Mouse (Mus musculus): Measurements from ENCODE around the gene Lemd1. TPM values are rescaled to one million over a fixed set of nuclear protein-coding genes. Genes with fewer than 3 reads are reported as not detected.

Lemd1 gene
- polyA plus RNA-seq, 2 experiments, result not detected

GRCm38 (mm10) chr1:132196337-132196736, 5.1 kb downstream of the Lemd1 start:
- TF ChIP-seq CTCF (IDR thresholded peaks at IDR 0.05; ENCODE audit: low read depth), result no peak
- no peak for TF ChIP-seq EP300 (IDR thresholded peaks at IDR 0.05; ENCODE audit: low read depth)
- WGBS (ENCODE audit: insufficient replicate concordance), result 35% methylated on average over 7 of the region's 7 CpGs
- DNase-seq (ENCODE audit: low read depth in 3 of 3, low spot score in 3 of 3) (no peak), ATAC-seq (ENCODE audit: insufficient read depth) (no peak)
- Histone ChIP-seq H3K27ac (no peak overlapping the region), H3K4me2 (ENCODE audit: low read depth) (no peak overlapping the region), H3K9ac (replicated peaks) (no peak overlapping the region), H3K27me3 (ENCODE audit: control insufficient read depth, insufficient read depth, low read length) (peaks cover 45% of the 10 kb centered on the region), H3K4me3 (ENCODE audit: insufficient read depth in 1 of 2, low read depth in 2 of 2, low read length in 2 of 2) (no peak overlapping the region), H3K9me3 (ENCODE audit: control insufficient read depth, low read length) (no peaks in the 10 kb centered on the region), H3K4me1 (replicated peaks; ENCODE audit: control insufficient read depth in 2 of 2, insufficient read depth in 2 of 2, low read length in 1 of 2) (no peaks in the 10 kb centered on the region), H3K36me3 (replicated peaks; ENCODE audit: control insufficient read depth, insufficient read depth, low read depth) (no peaks in the 10 kb centered on the region)

- 16% methylated on average over 9 of the region's 9 CpGs for WGBS (ENCODE audit: insufficient replicate concordance)
- Histone ChIP-seq H3K27me3 (ENCODE audit: control insufficient read depth, insufficient read depth, low read length) (peaks cover 33% of the 10 kb centered on the region), H3K9ac (replicated peaks) (no peak overlapping the region), H3K4me2 (ENCODE audit: low read depth) (no peak overlapping the region), H3K4me3 (ENCODE audit: insufficient read depth in 1 of 2, low read depth in 2 of 2, low read length in 2 of 2) (no peak overlapping the region), H3K36me3 (replicated peaks; ENCODE audit: control insufficient read depth, insufficient read depth, low read depth) (no peaks in the 10 kb centered on the region), H3K4me1 (replicated peaks; ENCODE audit: control insufficient read depth in 2 of 2, insufficient read depth in 2 of 2, low read length in 1 of 2) (no peaks in the 10 kb centered on the region), H3K27ac (no peak overlapping the region), H3K9me3 (ENCODE audit: control insufficient read depth, low read length) (no peaks in the 10 kb centered on the region)
- no peak for TF ChIP-seq CTCF (IDR thresholded peaks at IDR 0.05; ENCODE audit: low read depth)
- TF ChIP-seq EP300 (IDR thresholded peaks at IDR 0.05; ENCODE audit: low read depth), result no peak
- ATAC-seq (ENCODE audit: insufficient read depth), result no peak
- DNase-seq (ENCODE audit: low read depth in 3 of 3, low spot score in 3 of 3), result no peak
These were observed 6.4 kb downstream of the Lemd1 start for GRCm38 (mm10) chr1:132197666-132198065.

DNA sequence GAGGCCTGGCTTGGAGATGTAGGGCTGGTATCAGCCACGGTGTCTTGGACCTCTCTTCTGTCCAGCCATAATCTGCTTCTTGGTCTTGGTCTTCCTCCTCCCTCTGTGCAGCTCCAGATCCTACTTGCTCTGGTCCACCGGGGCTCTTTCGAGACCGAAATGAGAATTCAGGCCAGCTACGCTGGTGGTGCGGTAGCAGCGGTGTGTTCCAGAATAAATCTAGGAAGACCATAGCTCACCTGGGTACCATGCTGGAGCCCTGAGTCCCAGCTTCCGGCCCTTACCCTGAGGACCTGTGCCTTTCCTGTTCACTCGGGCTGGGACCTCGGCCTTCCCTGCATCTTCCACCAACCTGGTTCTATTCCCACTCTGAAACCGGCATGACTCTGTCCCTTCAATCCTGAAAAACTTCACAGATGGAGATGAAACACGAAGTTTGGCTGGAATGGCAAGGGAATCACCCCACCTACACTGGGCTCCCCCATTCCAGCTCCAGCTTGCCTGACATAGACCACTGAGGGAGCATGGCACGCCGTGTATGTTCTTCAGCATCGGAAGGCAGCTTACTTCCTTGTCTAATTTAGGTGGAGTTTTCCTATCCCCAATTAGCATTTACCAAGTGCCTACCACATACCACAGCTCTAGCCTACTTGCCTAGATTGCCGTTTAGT, 7.3 kb downstream of the Lemd1 start:
- ATAC-seq (ENCODE audit: insufficient read depth) (no peak), DNase-seq (ENCODE audit: low read depth in 3 of 3, low spot score in 3 of 3) (no peak)
- Histone ChIP-seq H3K9me3 (ENCODE audit: control insufficient read depth, low read length) (no peaks in the 10 kb centered on the region), H3K27ac (no peak overlapping the region), H3K4me2 (ENCODE audit: low read depth) (no peak overlapping the region), H3K27me3 (ENCODE audit: control insufficient read depth, insufficient read depth, low read length) (peaks cover 25% of the 10 kb centered on the region), H3K4me1 (replicated peaks; ENCODE audit: control insufficient read depth in 2 of 2, insufficient read depth in 2 of 2, low read length in 1 of 2) (no peaks in the 10 kb centered on the region), H3K4me3 (ENCODE audit: insufficient read depth in 1 of 2, low read depth in 2 of 2, low read length in 2 of 2) (no peak overlapping the region), H3K36me3 (replicated peaks; ENCODE audit: control insufficient read depth, insufficient read depth, low read depth) (no peaks in the 10 kb centered on the region), H3K9ac (replicated peaks) (no peak overlapping the region)
- 67% methylated on average over 16 of the region's 16 CpGs for WGBS (ENCODE audit: insufficient replicate concordance)
- TF ChIP-seq EP300 (IDR thresholded peaks at IDR 0.05; ENCODE audit: low read depth) (no peak), CTCF (IDR thresholded peaks at IDR 0.05; ENCODE audit: low read depth) (no peak)

DNA sequence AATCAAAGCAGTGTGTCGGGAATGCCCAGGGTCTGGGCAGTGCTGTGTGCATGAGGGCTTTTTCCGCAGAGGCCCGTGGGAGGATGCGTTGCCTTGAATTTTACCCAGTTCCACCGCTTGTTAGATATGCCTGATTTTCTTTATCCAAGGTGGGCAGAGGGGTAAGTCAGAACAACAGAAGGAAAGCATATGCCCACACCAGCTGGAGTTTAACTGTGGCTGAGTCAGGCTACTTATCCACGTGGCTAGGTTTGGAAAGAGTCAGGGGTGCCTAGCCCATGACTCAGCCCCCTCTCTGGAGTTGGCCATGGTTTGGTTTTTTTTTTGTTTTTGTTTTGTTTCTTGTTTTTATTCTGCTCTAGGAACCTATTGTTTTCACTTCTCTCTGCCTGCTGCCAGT, 8.0 kb downstream of the Lemd1 start:
- no peak overlapping the region for H3K4me2 ChIP-seq (ENCODE audit: low read depth)
- DNase-seq (ENCODE audit: low read depth in 3 of 3, low spot score in 3 of 3) (no peak), ATAC-seq (ENCODE audit: insufficient read depth) (no peak)
- no peak overlapping the region for H3K27ac ChIP-seq
- H3K27me3 ChIP-seq (ENCODE audit: control insufficient read depth, insufficient read depth, low read length), result peaks cover 20% of the 10 kb centered on the region
- no peaks in the 10 kb centered on the region for H3K9me3 ChIP-seq (ENCODE audit: control insufficient read depth, low read length)
- H3K4me3 ChIP-seq (ENCODE audit: insufficient read depth in 1 of 2, low read depth in 2 of 2, low read length in 2 of 2), result no peak overlapping the region
- H3K9ac ChIP-seq (replicated peaks), result no peak overlapping the region
- H3K36me3 ChIP-seq (replicated peaks; ENCODE audit: control insufficient read depth, insufficient read depth, low read depth), result no peaks in the 10 kb centered on the region
- no peaks in the 10 kb centered on the region for H3K4me1 ChIP-seq (replicated peaks; ENCODE audit: control insufficient read depth in 2 of 2, insufficient read depth in 2 of 2, low read length in 1 of 2)
- TF ChIP-seq CTCF (IDR thresholded peaks at IDR 0.05; ENCODE audit: low read depth) (no peak), EP300 (IDR thresholded peaks at IDR 0.05; ENCODE audit: low read depth) (no peak)
- 54% methylated on average over 6 of the region's 6 CpGs for WGBS (ENCODE audit: insufficient replicate concordance)

DNA sequence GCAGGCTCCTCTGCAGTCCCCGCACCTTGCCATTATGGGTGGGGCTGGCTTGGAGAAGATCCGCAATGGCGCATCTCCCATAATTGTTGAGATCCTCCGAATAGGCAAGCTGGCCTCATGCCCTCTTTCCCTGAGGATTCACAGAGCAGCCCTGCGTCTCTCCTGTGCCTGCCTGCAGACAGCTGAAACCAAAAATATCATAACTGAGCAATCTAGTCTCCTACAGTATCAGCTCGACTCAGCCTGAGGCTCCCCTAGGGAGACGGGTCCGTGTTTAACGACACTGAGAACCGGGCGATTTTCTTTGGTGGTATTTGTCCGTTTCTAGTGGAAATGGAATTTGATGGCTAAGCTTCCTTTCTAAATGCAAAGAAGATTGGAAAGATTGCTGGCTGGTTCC, 8.7 kb downstream of the Lemd1 start:
- no peak overlapping the region for H3K4me2 ChIP-seq (ENCODE audit: low read depth)
- no peak for TF ChIP-seq EP300 (IDR thresholded peaks at IDR 0.05; ENCODE audit: low read depth)
- TF ChIP-seq CTCF (IDR thresholded peaks at IDR 0.05; ENCODE audit: low read depth), result no peak
- no peak overlapping the region for H3K27ac ChIP-seq
- no peak overlapping the region for H3K4me3 ChIP-seq (ENCODE audit: insufficient read depth in 1 of 2, low read depth in 2 of 2, low read length in 2 of 2)
- WGBS (ENCODE audit: insufficient replicate concordance), result 12% methylated on average over 12 of the region's 12 CpGs
- ATAC-seq (ENCODE audit: insufficient read depth) (no peak), DNase-seq (ENCODE audit: low read depth in 3 of 3, low spot score in 3 of 3) (no peak)
- no peaks in the 10 kb centered on the region for H3K36me3 ChIP-seq (replicated peaks; ENCODE audit: control insufficient read depth, insufficient read depth, low read depth)
- H3K4me1 ChIP-seq (replicated peaks; ENCODE audit: control insufficient read depth in 2 of 2, insufficient read depth in 2 of 2, low read length in 1 of 2), result no peaks in the 10 kb centered on the region
- peaks cover 20% of the 10 kb centered on the region for H3K27me3 ChIP-seq (ENCODE audit: control insufficient read depth, insufficient read depth, low read length)
- H3K9me3 ChIP-seq (ENCODE audit: control insufficient read depth, low read length), result no peaks in the 10 kb centered on the region
- no peak overlapping the region for H3K9ac ChIP-seq (replicated peaks)

All from liver, embryonic 14.5 days (tissue).